Mouse (Mus musculus): ENCODE data around the gene Baat.

- no peak for TF ChIP-seq EP300 (IDR thresholded peaks at IDR 0.05; ENCODE audit: low read depth)
- TF ChIP-seq CTCF (IDR thresholded peaks at IDR 0.05; ENCODE audit: low read depth): no peak
Observed at GRCm38 (mm10) chr4:49536671-49537070, 30.3 kb upstream of the Baat start.
